Mouse (Mus musculus): Measurements from ENCODE around the gene Trpv5.

GRCm38 (mm10) chr6:41620173-41620798, 60.3 kb downstream of the Trpv5 start:
- TF ChIP-seq CTCF (IDR thresholded peaks at IDR 0.05; ENCODE audit: low read depth) (no peak), EP300 (IDR thresholded peaks at IDR 0.05; ENCODE audit: low read depth) (no peak)
